Mouse (Mus musculus): ENCODE measurements around the gene Spdye4c.

- TF ChIP-seq CTCF (IDR thresholded peaks at IDR 0.05; ENCODE audit: extremely low read depth, insufficient read length, insufficient replicate concordance, low read depth, low read length), result no peak
- TF ChIP-seq POLR2A (IDR thresholded peaks at IDR 0.05; ENCODE audit: low read depth, low read length), result no peak
Observed at GRCm38 (mm10) chr2:128568490-128568889, 22.5 kb upstream of the Spdye4c start.

All from small intestine, adult 2 months (tissue).